Mouse (Mus musculus): Measurements from ENCODE around the gene Glp2r.

- TF ChIP-seq POLR2A (IDR thresholded peaks at IDR 0.05; ENCODE audit: extremely low read depth, insufficient read depth, low read length) (no peak), CTCF (IDR thresholded peaks at IDR 0.05; ENCODE audit: low read depth, low read length) (no peak)
Measured at GRCm38 (mm10) chr11:67734597-67734996, 36.4 kb downstream of the Glp2r start.
